Mouse (Mus musculus): ENCODE measurements around the gene Gata2. TPM values are rescaled to one million over a fixed set of nuclear protein-coding genes. Genes with fewer than 3 reads are reported as not detected.

The Gata2 gene
- total and polyA plus RNA-seq, 2 experiments from 2014 or later, result 6.1 to 19.7 TPM

GRCm38 (mm10) chr6:88188148-88188547 is 5.5 kb upstream of the Gata2 start:
- no peaks in the 10 kb centered on the region for H3K36me3 ChIP-seq (ENCODE audit: insufficient read depth, low read length)
- no peak for TF ChIP-seq CTCF (IDR thresholded peaks at IDR 0.05; ENCODE audit: low read depth)
- H3K9me3 ChIP-seq (ENCODE audit: low read length), result no peaks in the 10 kb centered on the region
- no peak overlapping the region for H3K4me2 ChIP-seq (ENCODE audit: low read depth, low read length)
- ATAC-seq, result no peak
- no peak overlapping the region for H3K27ac ChIP-seq
- no peak for DNase-seq (ENCODE audit: low spot score)
- H3K4me1 ChIP-seq (ENCODE audit: insufficient read depth, low read length), result peaks cover 5% of the 10 kb centered on the region; the same call in 1 of the 2 replicates
- H3K27me3 ChIP-seq (ENCODE audit: insufficient read depth, low read length), result peaks cover 50% of the 10 kb centered on the region
- H3K9ac ChIP-seq (replicated peaks; ENCODE audit: low read length), result no peak overlapping the region
- WGBS, result 71% methylated on average over 6 of the region's 6 CpGs
- H3K4me3 ChIP-seq (ENCODE audit: low read length), result no peak overlapping the region

GRCm38 (mm10) chr6:88189312-88190042 is 4.2 kb upstream of the Gata2 start:
- H3K9me3 ChIP-seq (ENCODE audit: low read length), result no peaks in the 10 kb centered on the region
- peak overlapping the region; percentile 14; the same call in 1 of the 2 replicates for H3K9ac ChIP-seq (replicated peaks; ENCODE audit: low read length)
- peak; percentile 82 for DNase-seq (ENCODE audit: low spot score)
- peaks cover 12% of the 10 kb centered on the region; the same call in 1 of the 2 replicates for H3K4me1 ChIP-seq (ENCODE audit: insufficient read depth, low read length)
- peak overlapping the region; percentile 72 for H3K4me2 ChIP-seq (ENCODE audit: low read depth, low read length)
- H3K36me3 ChIP-seq (ENCODE audit: insufficient read depth, low read length), result no peaks in the 10 kb centered on the region
- ATAC-seq, result peak; percentile 83
- H3K27ac ChIP-seq, result no peak overlapping the region
- H3K27me3 ChIP-seq (ENCODE audit: insufficient read depth, low read length), result peaks cover 61% of the 10 kb centered on the region
- WGBS, result under 1% methylated on average over 56 of the region's 56 CpGs
- peak; percentile 67 for TF ChIP-seq CTCF (IDR thresholded peaks at IDR 0.05; ENCODE audit: low read depth)
- peak overlapping the region; percentile 44 for H3K4me3 ChIP-seq (ENCODE audit: low read length)

- Histone ChIP-seq H3K4me2 (ENCODE audit: low read depth, low read length) (peak overlapping the region; percentile 72), H3K4me3 (ENCODE audit: low read length) (peak overlapping the region; percentile 44), H3K27me3 (ENCODE audit: insufficient read depth, low read length) (peaks cover 64% of the 10 kb centered on the region), H3K36me3 (ENCODE audit: insufficient read depth, low read length) (no peaks in the 10 kb centered on the region), H3K9me3 (ENCODE audit: low read length) (no peaks in the 10 kb centered on the region), H3K4me1 (ENCODE audit: insufficient read depth, low read length) (peaks cover 12% of the 10 kb centered on the region; the same call in 1 of the 2 replicates), H3K9ac (replicated peaks; ENCODE audit: low read length) (0 out of 2 replicates have a peak overlapping the region, but pooled peaks have one; percentile 14), H3K27ac (no peak overlapping the region)
- WGBS, result 1% methylated on average over 13 of the region's 13 CpGs
- ATAC-seq (no peak), DNase-seq (ENCODE audit: low spot score) (no peak)
- TF ChIP-seq CTCF (IDR thresholded peaks at IDR 0.05; ENCODE audit: low read depth), result no peak
Observed at GRCm38 (mm10) chr6:88190043-88190309, 3.7 kb upstream of the Gata2 start.

- Histone ChIP-seq H3K4me1 (ENCODE audit: insufficient read depth, low read length) (peaks cover 12% of the 10 kb centered on the region; the same call in 1 of the 2 replicates), H3K36me3 (ENCODE audit: insufficient read depth, low read length) (no peaks in the 10 kb centered on the region), H3K4me3 (ENCODE audit: low read length) (peak overlapping the region; percentile 44; the same call in 1 of the 2 replicates), H3K4me2 (ENCODE audit: low read depth, low read length) (peak overlapping the region; percentile 72), H3K9me3 (ENCODE audit: low read length) (no peaks in the 10 kb centered on the region), H3K27me3 (ENCODE audit: insufficient read depth, low read length) (peaks cover 69% of the 10 kb centered on the region), H3K9ac (replicated peaks; ENCODE audit: low read length) (no peak overlapping the region), H3K27ac (no peak overlapping the region)
- 6% methylated on average over 49 of the region's 49 CpGs for WGBS
- no peak for DNase-seq (ENCODE audit: low spot score)
- peak; percentile 1; the same call in 1 of the 2 replicates for ATAC-seq
- TF ChIP-seq CTCF (IDR thresholded peaks at IDR 0.05; ENCODE audit: low read depth), result no peak
Observed at GRCm38 (mm10) chr6:88190310-88191023, 3.2 kb upstream of the Gata2 start.

- no peak for TF ChIP-seq CTCF (IDR thresholded peaks at IDR 0.05; ENCODE audit: low read depth)
- Histone ChIP-seq H3K27me3 (ENCODE audit: insufficient read depth, low read length) (peaks cover 74% of the 10 kb centered on the region), H3K9me3 (ENCODE audit: low read length) (no peaks in the 10 kb centered on the region), H3K4me1 (ENCODE audit: insufficient read depth, low read length) (peaks cover 12% of the 10 kb centered on the region; the same call in 1 of the 2 replicates), H3K4me3 (ENCODE audit: low read length) (no peak overlapping the region), H3K27ac (no peak overlapping the region), H3K4me2 (ENCODE audit: low read depth, low read length) (no peak overlapping the region), H3K9ac (replicated peaks; ENCODE audit: low read length) (no peak overlapping the region), H3K36me3 (ENCODE audit: insufficient read depth, low read length) (no peaks in the 10 kb centered on the region)
- DNase-seq (ENCODE audit: low spot score), result no peak
- WGBS, result 34% methylated on average over 6 of the region's 6 CpGs
- no peak for ATAC-seq
Observed at GRCm38 (mm10) chr6:88191024-88191365, 2.7 kb upstream of the Gata2 start.

GRCm38 (mm10) chr6:88191411-88192070 is 2.1 kb upstream of the Gata2 start:
- H3K4me2 ChIP-seq (ENCODE audit: low read depth, low read length), result no peak overlapping the region
- DNase-seq (ENCODE audit: low spot score) (no peak), ATAC-seq (no peak)
- H3K4me3 ChIP-seq (ENCODE audit: low read length), result no peak overlapping the region
- peaks cover 12% of the 10 kb centered on the region; the same call in 1 of the 2 replicates for H3K4me1 ChIP-seq (ENCODE audit: insufficient read depth, low read length)
- 21% methylated on average over 4 of the region's 4 CpGs for WGBS
- no peak for TF ChIP-seq CTCF (IDR thresholded peaks at IDR 0.05; ENCODE audit: low read depth)
- no peaks in the 10 kb centered on the region for H3K9me3 ChIP-seq (ENCODE audit: low read length)
- no peaks in the 10 kb centered on the region for H3K36me3 ChIP-seq (ENCODE audit: insufficient read depth, low read length)
- H3K27me3 ChIP-seq (ENCODE audit: insufficient read depth, low read length), result peaks cover 79% of the 10 kb centered on the region
- no peak overlapping the region for H3K9ac ChIP-seq (replicated peaks; ENCODE audit: low read length)
- H3K27ac ChIP-seq, result no peak overlapping the region

All from hindbrain, postnatal 0 days (tissue).